Mouse (Mus musculus): ENCODE measurements around the gene Fbxw7.

DNA sequence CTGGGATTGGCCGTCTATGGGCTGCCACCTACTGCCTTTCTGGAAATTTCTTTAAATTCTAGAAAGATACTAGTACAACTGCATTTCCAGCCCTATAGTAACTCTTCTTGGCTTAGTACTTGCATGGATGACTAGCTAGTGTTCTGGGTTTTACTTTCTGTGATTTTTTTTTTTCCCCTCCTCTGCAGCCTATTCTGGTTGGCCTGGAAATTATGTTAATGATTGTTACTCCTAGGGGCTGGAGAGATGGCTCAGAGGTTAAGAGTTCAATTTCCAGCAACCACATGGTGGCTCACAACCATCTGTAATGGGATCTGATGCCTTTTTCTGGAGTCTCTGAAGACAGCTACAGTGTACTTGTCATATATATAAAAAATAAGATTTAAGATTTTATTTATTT, 35.4 kb downstream of the Fbxw7 start:
- TF ChIP-seq TCF12 (IDR thresholded peaks at IDR 0.05; ENCODE audit: insufficient read depth, poor library complexity, severe bottlenecking) (no peak), MYOG (IDR thresholded peaks at IDR 0.05; ENCODE audit: control insufficient read depth in 1 of 3, insufficient read depth in 1 of 3, insufficient read length in 2 of 3, low read depth in 2 of 3) (no peak), USF1 (IDR thresholded peaks at IDR 0.05; ENCODE audit: low read depth) (no peak), POLR2A (IDR thresholded peaks at IDR 0.05; ENCODE audit: insufficient read length, low read depth) (no peak), MYOD1 (IDR thresholded peaks at IDR 0.05; ENCODE audit: control insufficient read depth in 1 of 3, insufficient read length in 2 of 3, low read depth in 2 of 3) (no peak), POLR2AphosphoS2 (IDR thresholded peaks at IDR 0.05; ENCODE audit: insufficient read length, low read depth) (no peak), CEBPB (IDR thresholded peaks at IDR 0.05; ENCODE audit: insufficient read depth, poor library complexity, severe bottlenecking) (no peak), MAX (IDR thresholded peaks at IDR 0.05; ENCODE audit: low read depth) (no peak)
